Mouse (Mus musculus): ENCODE measurements around the gene Fgr. TPM values are rescaled to one million over a fixed set of nuclear protein-coding genes. Genes with fewer than 3 reads are reported as not detected.

Gene Fgr
- polyA plus RNA-seq, 1 experiment, result 0.55 TPM

DNA sequence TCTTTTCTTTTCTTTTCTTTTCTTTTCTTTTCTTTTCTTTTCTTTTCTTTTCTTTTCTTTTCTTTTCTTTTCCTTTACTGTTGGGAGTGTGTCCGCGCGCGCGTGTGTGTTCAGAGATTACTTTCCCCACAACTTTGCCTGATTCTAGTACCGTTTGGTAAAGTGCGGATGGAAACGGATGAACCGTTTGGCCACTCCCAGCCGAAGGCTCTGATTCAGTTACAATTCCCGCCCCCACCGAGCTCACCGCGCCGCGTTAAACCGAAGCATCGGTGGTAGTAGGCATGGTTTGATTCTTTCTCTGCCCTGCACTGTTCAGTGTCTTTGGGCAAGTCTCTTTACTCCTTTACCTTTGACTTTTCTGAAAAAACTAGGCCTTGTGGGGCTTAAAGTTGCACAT is 65.9 kb downstream of the Fgr start:
- H3K4me1 ChIP-seq (ENCODE audit: control insufficient read depth, insufficient read depth, insufficient read length, low read length), result peaks cover 52% of the 10 kb centered on the region
- H3K27ac ChIP-seq (replicated peaks; ENCODE audit: low read depth, low read length), result 0 out of 2 replicates have a peak overlapping the region, but pooled peaks have one; percentile 15
- peak overlapping the region; percentile 65 for H3K4me3 ChIP-seq (ENCODE audit: insufficient read depth, low read depth, low read length)

DNA sequence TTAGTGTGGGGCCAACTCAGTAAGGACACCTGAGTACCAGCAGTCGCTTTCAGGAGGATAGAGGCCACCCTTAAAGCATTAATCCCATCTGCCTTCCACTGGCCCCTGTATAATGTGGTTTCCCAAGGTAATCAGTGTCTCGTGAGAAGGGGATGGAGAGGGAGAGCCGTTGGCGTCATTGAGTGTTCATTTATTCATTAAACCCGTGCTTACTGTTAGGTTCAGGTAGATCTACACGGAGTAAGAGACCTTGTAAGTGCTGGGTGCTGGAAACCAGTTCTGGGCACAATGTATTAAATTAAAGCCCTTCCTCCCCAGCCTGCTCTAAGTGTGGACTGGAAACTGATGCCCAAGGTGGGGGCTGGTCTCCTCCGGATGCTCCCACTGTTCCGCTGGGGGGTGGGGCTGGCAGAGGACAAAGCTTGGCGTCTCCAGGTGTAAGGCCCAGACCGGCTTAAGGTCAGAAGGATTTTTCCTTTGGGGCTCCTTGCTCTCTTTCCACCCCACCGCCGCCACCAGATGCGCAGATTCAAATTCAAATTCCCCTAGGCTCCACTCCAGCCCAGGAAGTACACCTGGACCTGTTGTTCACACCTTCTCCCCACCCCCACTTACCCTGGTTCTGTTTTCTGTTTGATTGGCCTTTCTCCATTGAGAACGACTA is 66.5 kb downstream of the Fgr start:
- Histone ChIP-seq H3K27ac (replicated peaks; ENCODE audit: low read depth, low read length) (0 out of 2 replicates have a peak overlapping the region, but pooled peaks have one; percentile 15), H3K4me1 (ENCODE audit: control insufficient read depth, insufficient read depth, insufficient read length, low read length) (peaks cover 52% of the 10 kb centered on the region)

DNA sequence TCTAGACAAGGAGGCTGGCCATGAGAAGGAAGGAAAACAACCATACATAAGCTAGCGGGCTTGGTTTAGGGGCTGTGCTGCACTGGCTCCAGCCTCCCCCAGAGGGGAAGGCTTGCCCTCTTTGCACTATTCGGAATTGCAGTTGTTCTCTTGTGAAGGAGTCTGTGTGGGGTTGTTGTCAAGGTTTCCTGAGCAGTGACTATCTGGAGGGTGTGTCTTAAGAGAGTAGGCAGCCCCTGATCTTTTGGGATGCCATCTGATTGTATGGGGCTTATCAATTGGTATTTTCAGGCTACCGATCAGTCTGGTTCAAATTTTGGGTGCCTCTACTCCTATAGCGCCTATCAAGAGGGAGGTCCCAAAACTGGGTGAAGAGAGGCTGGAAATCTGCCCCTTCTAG is 68.3 kb downstream of the Fgr start:
- H3K4me3 ChIP-seq (ENCODE audit: insufficient read depth, low read depth, low read length), result no peak overlapping the region
- peak overlapping the region; percentile 29 for H3K27ac ChIP-seq (replicated peaks; ENCODE audit: low read depth, low read length)
- peaks cover 67% of the 10 kb centered on the region for H3K4me1 ChIP-seq (ENCODE audit: control insufficient read depth, insufficient read depth, insufficient read length, low read length)

More for the DNA sequence above, 66.5 kb downstream of the Fgr start:
- peak overlapping the region; percentile 65; the same call in 1 of the 2 replicates for H3K4me3 ChIP-seq (ENCODE audit: insufficient read depth, low read depth, low read length)

DNA sequence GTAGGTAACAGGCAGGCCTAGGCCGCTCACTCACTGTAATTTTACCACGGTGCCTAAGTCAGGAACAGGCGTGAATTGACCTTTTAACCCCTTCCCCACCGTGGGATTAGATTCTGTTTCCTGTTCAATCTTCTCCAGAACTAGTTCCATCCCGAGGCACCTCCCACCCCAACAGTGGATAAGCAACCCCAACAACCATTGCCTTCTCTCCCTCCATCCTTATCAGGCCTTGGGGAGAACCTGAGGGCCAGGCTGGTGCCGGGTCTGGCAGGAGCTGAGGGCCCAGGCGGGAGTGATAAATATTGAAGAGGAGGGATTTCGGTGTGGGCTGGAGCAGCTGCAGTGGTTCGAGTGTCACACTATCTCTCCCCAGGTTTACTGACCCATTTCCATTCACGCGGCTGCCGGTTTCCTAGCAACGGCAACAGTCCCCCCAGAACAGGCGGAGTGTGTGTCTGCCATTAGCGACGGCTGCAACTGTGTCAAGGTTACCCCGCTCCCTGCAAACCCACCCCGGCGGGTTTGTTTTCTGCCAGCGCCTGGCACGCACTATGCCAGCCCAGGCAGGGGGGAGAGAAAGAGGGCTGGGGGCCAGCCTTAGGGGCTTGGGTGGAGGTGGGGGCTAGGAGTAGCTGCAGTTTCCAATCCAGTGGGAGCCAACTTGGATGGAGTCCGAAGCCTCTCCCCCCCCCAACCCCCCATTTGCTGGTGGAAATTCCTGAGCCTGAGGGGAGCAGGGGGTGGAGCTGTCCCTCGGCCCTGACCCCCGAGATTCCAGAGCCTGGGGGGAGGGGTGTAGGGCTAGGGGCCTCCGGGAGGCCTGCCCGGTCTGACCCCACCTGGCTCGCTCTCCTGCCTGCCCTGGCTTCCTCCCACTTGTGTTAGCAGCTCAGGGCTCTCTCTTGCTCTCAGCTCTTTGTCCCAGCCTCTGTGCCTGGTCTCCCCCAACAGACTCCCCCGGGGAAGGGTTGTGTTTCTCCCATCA is 69.0 kb downstream of the Fgr start:
- H3K4me3 ChIP-seq (ENCODE audit: insufficient read depth, low read depth, low read length), result 0 out of 2 replicates have a peak overlapping the region, but pooled peaks have one; percentile 2
- H3K4me1 ChIP-seq (ENCODE audit: control insufficient read depth, insufficient read depth, insufficient read length, low read length), result peaks cover 63% of the 10 kb centered on the region
- H3K27ac ChIP-seq (replicated peaks; ENCODE audit: low read depth, low read length), result peak overlapping the region; percentile 41

DNA sequence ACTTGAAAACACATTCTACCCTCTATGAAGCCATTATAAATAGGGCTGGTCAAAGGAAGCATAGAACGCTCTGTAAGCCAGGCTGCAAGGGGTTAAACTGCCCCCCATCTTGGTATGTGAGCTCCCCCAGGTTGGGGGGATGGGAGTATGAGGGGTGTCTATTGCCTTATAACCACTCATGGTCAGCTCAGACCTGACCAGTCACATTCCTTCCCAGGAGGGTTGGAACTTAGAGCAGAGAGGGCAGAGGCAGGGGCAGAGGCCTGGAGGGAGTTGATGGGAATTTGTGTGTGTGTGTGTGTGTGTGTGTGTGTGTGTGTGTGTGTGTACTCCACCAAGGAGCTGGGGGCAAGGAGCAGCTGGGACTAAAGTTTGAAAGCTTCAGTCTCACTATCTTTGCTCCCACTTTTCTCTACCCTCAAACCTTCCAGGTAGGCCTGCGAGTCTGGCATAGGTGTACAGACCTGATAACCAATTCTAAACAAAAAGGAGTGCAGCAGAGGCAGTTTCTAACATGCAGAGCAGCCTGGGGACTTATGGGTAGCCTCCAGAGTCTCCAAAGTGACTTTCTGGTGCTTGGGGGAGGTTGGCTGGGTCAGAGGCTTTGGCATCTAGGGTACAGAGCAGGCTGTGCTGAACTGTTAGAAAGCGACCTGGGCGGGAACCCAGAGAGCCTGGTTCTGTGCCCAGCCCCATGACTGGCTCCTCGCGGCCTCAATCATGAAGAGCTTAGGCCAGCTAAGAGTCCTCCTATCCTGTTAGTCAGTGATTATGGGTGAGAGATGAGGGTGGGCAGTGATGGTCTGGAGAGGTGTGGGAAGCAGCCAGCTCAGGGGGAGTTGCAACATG is 70.1 kb downstream of the Fgr start:
- Histone ChIP-seq H3K4me3 (ENCODE audit: insufficient read depth, low read depth, low read length) (no peak overlapping the region), H3K27ac (replicated peaks; ENCODE audit: low read depth, low read length) (peak overlapping the region; percentile 48), H3K4me1 (ENCODE audit: control insufficient read depth, insufficient read depth, insufficient read length, low read length) (peaks cover 62% of the 10 kb centered on the region)

DNA sequence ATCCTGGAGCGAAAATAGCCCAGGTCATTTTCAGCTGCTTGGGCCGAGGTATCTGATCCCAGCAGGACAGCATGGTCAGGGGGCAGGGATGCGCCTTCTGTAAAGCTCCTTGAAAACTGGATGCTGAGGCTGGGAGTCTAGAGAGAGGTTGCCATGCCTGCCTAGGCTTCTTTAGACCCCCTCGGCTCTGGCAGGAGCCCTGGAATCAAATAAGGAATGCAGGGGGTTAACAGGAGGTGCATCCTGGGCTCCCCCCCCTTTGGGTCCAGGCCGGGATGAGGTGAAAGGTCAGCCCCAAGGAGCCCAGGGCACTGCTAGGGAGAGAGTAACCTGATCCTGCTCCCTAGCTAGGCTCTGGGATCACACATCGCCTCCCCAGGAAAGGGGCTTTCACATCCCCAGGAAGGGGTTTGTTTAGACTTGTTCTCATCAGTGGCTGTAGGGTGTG is 70.8 kb downstream of the Fgr start:
- Histone ChIP-seq H3K4me1 (ENCODE audit: control insufficient read depth, insufficient read depth, insufficient read length, low read length) (peaks cover 62% of the 10 kb centered on the region), H3K4me3 (ENCODE audit: insufficient read depth, low read depth, low read length) (no peak overlapping the region)

DNA sequence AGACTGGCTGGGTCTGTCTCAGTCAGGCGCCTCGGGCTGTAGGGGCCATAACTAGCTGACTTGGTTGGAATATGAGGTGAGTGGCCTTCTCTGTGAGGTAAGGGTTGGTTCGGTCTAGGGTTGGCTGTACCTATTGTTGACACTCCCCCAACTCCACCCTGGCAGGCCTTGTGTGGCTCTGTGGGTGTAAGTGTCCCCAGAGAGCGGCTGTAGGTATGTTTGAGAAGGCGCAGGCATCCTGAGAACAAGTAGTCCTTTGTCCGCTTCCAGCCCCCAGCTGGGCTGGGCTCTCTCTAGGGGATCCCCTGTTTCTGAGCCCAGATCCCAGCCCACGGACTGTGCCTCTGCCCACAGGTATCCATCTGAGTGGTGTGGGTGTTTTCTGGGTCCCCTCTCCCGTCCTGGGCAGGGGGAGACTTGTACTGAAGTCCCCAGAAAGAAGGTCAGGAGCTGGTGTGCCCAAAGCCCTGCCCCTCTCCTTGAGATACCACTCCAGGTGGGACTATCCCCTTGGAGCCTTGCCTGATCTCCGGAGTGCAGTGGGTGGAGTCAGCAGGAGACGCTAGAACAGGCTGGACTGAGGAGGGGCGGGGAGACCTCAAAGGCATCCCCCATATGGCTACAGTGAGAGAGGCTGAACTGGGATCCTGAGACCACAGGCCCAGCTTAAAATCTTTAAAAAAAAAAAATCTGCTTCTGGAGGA is 72.0 kb downstream of the Fgr start:
- Histone ChIP-seq H3K4me1 (ENCODE audit: control insufficient read depth, insufficient read depth, insufficient read length, low read length) (peaks cover 62% of the 10 kb centered on the region), H3K27ac (replicated peaks; ENCODE audit: low read depth, low read length) (peak overlapping the region; percentile 48), H3K4me3 (ENCODE audit: insufficient read depth, low read depth, low read length) (no peak overlapping the region)

More for the DNA sequence above, 70.8 kb downstream of the Fgr start:
- peak overlapping the region; percentile 48 for H3K27ac ChIP-seq (replicated peaks; ENCODE audit: low read depth, low read length)

DNA sequence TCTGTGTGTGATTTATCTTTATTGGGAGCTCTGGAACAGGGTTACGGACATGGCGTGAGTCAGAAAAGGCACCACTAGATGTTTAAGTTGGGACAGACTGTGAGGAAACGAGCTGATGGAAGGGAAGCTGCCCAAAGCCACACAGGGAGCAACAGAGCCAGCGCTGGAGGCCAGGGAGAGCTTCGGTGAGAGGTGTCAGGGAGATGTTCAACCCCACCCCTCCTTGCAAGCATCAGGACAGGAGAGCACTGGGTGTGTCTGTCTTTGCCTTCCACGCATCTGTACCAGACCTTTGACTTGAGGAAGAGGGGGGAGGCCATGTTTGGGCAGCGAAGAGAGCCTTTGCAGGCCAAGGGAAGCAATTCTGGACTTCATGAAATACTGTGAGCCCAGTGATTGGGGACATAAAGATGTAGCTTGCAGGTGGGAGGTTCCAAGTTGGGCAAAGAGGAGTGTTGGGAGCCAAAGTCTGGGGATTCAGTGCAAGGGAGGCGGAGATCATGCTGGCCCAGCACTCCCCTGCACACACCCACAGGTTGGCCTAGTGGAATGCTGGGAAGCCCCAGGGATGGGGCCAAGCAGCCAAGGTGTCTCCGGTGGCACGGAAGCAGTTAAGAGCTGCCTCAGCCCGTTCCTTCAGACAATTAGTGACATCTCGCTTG is 72.9 kb downstream of the Fgr start:
- Histone ChIP-seq H3K4me3 (ENCODE audit: insufficient read depth, low read depth, low read length) (no peak overlapping the region), H3K27ac (replicated peaks; ENCODE audit: low read depth, low read length) (peak overlapping the region; percentile 40; the same call in 1 of the 2 replicates), H3K4me1 (ENCODE audit: control insufficient read depth, insufficient read depth, insufficient read length, low read length) (peaks cover 66% of the 10 kb centered on the region)

DNA sequence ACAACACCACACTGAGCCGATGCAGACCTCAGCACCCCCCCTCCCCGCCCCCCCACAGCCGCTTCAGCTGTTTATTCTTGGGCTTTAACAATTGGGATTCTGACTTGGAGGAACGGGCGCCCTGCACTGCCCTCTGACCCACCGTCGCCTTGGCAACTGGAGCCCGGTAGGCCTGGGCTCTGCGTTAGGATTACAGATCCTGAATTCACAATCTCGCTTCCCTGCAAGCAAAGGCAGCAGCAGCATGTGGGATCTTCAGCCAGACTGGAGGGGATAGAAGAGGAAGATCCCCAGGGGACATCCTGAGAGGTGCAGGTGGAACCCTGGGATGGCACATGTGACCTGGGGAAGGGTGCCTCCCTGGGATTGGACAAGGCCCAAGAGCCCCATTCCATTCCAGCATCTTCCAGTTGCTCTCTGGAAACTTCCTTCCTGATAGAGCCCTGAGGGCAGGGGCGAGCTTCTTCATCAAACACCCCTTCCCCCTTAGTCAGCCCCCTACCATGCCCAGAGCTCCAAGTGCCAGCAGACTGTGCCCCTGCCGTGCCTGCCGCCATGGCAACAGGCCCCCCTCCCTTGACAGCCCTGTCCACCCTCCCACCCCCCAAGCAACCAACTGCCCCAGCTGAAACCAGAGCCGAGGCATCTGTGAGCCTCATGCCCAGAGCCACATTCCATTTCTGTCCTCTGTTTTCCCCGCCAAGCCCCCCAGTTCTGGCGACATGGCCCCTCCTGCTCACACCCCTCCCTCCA is 73.6 kb downstream of the Fgr start:
- no peak overlapping the region for H3K4me3 ChIP-seq (ENCODE audit: insufficient read depth, low read depth, low read length)
- H3K4me1 ChIP-seq (ENCODE audit: control insufficient read depth, insufficient read depth, insufficient read length, low read length), result peaks cover 61% of the 10 kb centered on the region
- H3K27ac ChIP-seq (replicated peaks; ENCODE audit: low read depth, low read length), result peak overlapping the region; percentile 66

DNA sequence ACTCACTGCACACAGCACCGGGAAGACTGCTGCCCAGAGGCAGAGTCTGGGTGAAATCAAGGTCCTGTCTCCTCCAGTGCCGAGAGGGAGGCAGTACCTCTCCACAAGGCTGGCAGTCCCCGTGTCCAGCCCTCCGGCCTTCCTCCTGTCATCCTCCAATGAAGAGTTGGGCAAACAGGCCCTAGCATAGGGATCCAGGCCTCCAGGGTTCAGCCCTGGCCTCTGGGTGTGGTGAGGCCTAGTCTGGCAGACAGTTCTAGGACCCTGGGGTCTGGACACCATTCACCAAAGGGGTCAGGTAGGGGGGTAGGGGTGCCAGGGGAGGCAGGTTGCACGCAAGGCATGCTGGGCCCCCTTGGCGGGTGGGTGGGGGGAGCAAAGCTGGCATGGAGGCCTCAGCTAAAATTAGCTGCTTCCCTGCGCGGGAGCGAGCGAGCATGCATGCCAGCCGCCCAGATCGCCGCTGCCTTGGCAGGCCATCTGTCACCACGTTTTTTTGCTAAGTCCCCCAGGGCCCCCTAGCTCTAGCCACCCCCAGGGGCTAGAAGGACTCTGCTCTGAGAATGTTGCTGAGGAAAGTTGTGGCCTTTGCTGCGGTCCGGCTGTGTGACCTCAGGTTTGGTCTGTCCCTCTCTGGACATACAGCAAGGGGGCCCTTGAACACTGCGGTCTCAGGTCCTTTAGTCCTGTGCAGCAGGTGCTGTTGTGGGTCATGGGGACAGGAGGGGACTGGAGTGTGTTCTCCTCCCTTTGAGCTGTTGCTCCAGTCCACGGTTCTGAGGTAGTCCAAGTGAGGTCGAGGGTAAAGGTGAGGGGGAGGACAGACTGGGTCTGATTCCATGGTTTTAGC is 75.4 kb downstream of the Fgr start:
- peak overlapping the region; percentile 86 for H3K27ac ChIP-seq (replicated peaks; ENCODE audit: low read depth, low read length)
- H3K4me3 ChIP-seq (ENCODE audit: insufficient read depth, low read depth, low read length), result no peak overlapping the region
- H3K4me1 ChIP-seq (ENCODE audit: control insufficient read depth, insufficient read depth, insufficient read length, low read length), result peaks cover 45% of the 10 kb centered on the region

DNA sequence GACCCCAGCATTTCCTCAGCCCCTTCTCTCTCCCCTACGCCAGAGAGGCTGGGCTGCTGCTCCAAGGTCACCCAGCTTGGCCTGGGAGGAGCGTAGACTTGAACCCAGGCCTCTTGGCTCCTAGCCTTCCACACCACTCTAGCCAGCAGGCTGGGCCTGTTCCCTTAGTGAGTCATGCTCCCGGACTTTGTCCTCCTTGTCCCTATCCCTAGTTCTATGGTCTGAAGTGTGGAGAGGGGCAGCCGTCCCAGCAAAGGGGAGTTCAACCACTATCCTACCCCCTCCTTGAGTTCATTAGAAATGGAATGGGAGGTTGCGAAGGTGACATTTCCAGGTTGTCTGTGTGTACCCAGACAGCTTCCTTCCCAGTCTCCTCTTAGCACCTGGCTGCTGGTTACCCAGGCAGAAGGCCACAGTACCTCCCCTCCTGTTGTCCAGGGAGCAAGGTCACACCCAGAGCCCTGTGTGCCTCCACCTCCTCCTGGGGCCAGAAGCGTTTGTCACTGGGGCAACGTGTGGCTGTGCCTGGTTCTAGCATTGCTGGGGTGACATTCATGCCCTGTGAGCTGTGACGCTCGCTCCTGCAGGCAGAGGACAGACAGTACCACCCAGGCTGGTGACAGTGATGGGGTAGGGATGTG is 76.4 kb downstream of the Fgr start:
- peak overlapping the region; percentile 86 for H3K27ac ChIP-seq (replicated peaks; ENCODE audit: low read depth, low read length)
- H3K4me3 ChIP-seq (ENCODE audit: insufficient read depth, low read depth, low read length), result no peak overlapping the region
- peaks cover 34% of the 10 kb centered on the region for H3K4me1 ChIP-seq (ENCODE audit: control insufficient read depth, insufficient read depth, insufficient read length, low read length)

DNA sequence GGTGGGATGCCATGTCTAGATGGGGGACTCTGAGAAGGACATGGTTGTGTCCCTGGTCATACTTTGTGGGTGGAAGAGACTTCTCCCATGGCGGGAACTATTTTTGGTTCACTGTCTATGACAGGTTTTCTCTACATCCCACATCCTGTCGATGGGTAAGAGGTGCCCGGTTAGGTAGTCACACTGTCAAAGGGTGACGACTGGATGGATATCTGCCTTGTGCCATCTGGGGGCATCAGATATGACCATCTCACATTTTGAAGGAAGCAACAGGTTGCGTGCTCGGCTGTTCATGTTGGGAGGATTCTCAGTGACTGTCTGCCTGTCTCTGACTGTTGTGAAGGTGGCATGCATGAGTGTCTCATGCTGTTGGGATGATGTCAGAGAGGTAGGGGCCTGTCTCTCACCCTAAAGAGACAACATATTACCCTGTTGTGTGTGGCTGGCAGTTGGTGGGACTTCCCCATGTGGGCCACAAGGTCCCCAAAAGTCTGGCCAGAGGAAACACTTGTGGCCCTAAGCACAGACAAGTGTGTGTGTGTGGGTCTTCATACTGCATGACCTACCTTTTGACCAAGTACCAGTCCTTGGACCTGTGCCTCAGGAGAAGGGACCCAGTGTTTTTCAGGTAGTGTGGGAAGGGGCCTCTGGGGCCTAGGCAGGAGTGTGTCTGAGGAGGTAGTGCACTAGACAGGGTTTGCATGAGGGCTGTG is 77.1 kb downstream of the Fgr start:
- Histone ChIP-seq H3K27ac (replicated peaks; ENCODE audit: low read depth, low read length) (peak overlapping the region; percentile 86), H3K4me1 (ENCODE audit: control insufficient read depth, insufficient read depth, insufficient read length, low read length) (peaks cover 31% of the 10 kb centered on the region), H3K4me3 (ENCODE audit: insufficient read depth, low read depth, low read length) (no peak overlapping the region)
